16 mouse cellular contexts compared by ENCODE assay signal in genomic region chr3:132717316-132717715, GRCm38 (mm10).
"Had no signal": no experiment of that assay in that cellular context is flagged by ENCODE, and none has a peak within 500 bp of the region (broad histone marks: within the 10 kb centered on the region; RNA-seq: fewer than 3 reads in every experiment).

No protein-coding gene starts in this region.

- DNase-seq: retina, postnatal 1 day; right cerebral cortex, adult 18-20 months; right cerebral cortex, postnatal 14 days; right cerebral cortex, postnatal 25 days; right cerebral cortex, postnatal 4 days; spleen, adult 18-20 months; thymus, adult 18-20 months; thymus, adult 2 months; thymus, postnatal 14 days; thymus, postnatal 36 days; thymus, postnatal 4 days had no signal

- H3K9me3 ChIP-seq: neural tube, embryonic 12.5 days; neural tube, embryonic 13.5 days; neural tube, embryonic 15.5 days; stomach, embryonic 15.5 days had no signal

- H3K27ac ChIP-seq: neural tube, embryonic 12.5 days; neural tube, embryonic 13.5 days; neural tube, embryonic 15.5 days; stomach, embryonic 15.5 days; stomach, postnatal 0 days had no signal

- H3K27me3 ChIP-seq: neural tube, embryonic 12.5 days; neural tube, embryonic 13.5 days; neural tube, embryonic 15.5 days; stomach, embryonic 15.5 days had no signal

- H3K4me3 ChIP-seq: neural tube, embryonic 12.5 days; neural tube, embryonic 13.5 days; neural tube, embryonic 15.5 days; stomach, embryonic 15.5 days had no signal

- H3K4me1 ChIP-seq: neural tube, embryonic 12.5 days; neural tube, embryonic 13.5 days; neural tube, embryonic 15.5 days; stomach, embryonic 15.5 days had no signal

- H3K9ac ChIP-seq: neural tube, embryonic 12.5 days; neural tube, embryonic 13.5 days; neural tube, embryonic 15.5 days; stomach, embryonic 15.5 days had no signal

- H3K36me3 ChIP-seq: stomach, embryonic 15.5 days had no signal

- H3K4me2 ChIP-seq: neural tube, embryonic 12.5 days; neural tube, embryonic 13.5 days; neural tube, embryonic 15.5 days; stomach, embryonic 15.5 days had no signal
